Mouse (Mus musculus) MEL (cell line): ENCODE measurements around the gene Eaf1. TPM values are rescaled to one million over a fixed set of nuclear protein-coding genes. Genes with fewer than 3 reads are reported as not detected.

Experiments
- DNase-seq: peaks from one replicate; pipeline ENCODE4 v3.0.0; 2011; ENCODE audit warnings: low read depth, low spot score
- H3K27ac ChIP-seq: 2 replicates; pipeline ENCODE4 v1.5.1; 2012; ENCODE audit warnings: low read depth, mild to moderate bottlenecking, control low read depth, low read length, moderate library complexity; ENCODE audit not compliant: control insufficient read depth
- H3K27me3 ChIP-seq, 2 experiments: fragments of 150-350 bp in 1 of 2; sonication (generic) in 1 of 2; 2 replicates each; pipeline ENCODE4 v1.6.1; 2012; ENCODE audit warnings: low read length in 2 of 2, mild to moderate bottlenecking in 2 of 2, improper control_type of control experiment in 1 of 2, moderate library complexity in 1 of 2; ENCODE audit not compliant: insufficient read depth in 2 of 2, control insufficient read depth in 1 of 2
- H3K36me3 ChIP-seq, 2 experiments: 2 replicates each; pipeline ENCODE4 v1.6.1; 2012 to 2014; ENCODE audit warnings: low read length in 2 of 2, improper control_type of control experiment in 1 of 2, inconsistent platforms in 1 of 2, mild to moderate bottlenecking in 1 of 2; ENCODE audit not compliant: insufficient read depth in 2 of 2, control insufficient read depth in 1 of 2
- H3K4me1 ChIP-seq, 2 experiments: fragments of 150-350 bp in 1 of 2; sonication (generic) in 1 of 2; 2 replicates each; pipeline ENCODE4 v1.6.1; 2012; ENCODE audit warnings: low read length in 2 of 2, improper control_type of control experiment in 1 of 2, mild to moderate bottlenecking in 1 of 2; ENCODE audit not compliant: insufficient read depth in 2 of 2, control insufficient read depth in 1 of 2
- H3K4me3 ChIP-seq, 2 experiments: fragments of 150-350 bp in 1 of 2; sonication (generic) in 1 of 2; 2 replicates each; pipeline ENCODE4 v1.5.1; 2012; ENCODE audit warnings: low read depth in 2 of 2, low read length in 2 of 2, mild to moderate bottlenecking in 2 of 2, moderate library complexity in 2 of 2, control low read depth in 1 of 2, improper control_type of control experiment in 1 of 2; ENCODE audit not compliant: control insufficient read depth in 1 of 2, insufficient read depth in 1 of 2
- H3K79me2 ChIP-seq: 2 replicates; pipeline ENCODE4 v1.6.1; 2012; ENCODE audit warnings: mild to moderate bottlenecking, low read length, moderate library complexity; ENCODE audit not compliant: control insufficient read depth, poor library complexity, insufficient read depth
- H3K9ac ChIP-seq: 2 replicates; pipeline ENCODE4 v1.6.1; 2012; ENCODE audit warnings: low read depth, mild to moderate bottlenecking, control low read depth, low read length, moderate library complexity; ENCODE audit not compliant: control insufficient read depth, poor library complexity, severe bottlenecking
- H3K9me3 ChIP-seq: fragments of 150-350 bp; sonication (generic); replicated peaks from 2 replicates; pipeline ENCODE4 v1.6.1; 2012; ENCODE audit warnings: mild to moderate bottlenecking, low read length, improper control_type of control experiment, moderate library complexity; ENCODE audit not compliant: insufficient read depth
- CHD2 ChIP-seq: IDR thresholded peaks from 2 replicates; pipeline ENCODE4 v1.6.1; 2011; ENCODE audit warnings: low read length, improper control_type of control experiment
- EP300 ChIP-seq, 2 experiments: IDR thresholded peaks; 2 replicates each; pipeline ENCODE4 v1.6.1; 2011; ENCODE audit warnings: improper control_type of control experiment in 2 of 2, low read length in 2 of 2, low read depth in 1 of 2, mild to moderate bottlenecking in 1 of 2
- ETS1 ChIP-seq: IDR thresholded peaks from 2 replicates; pipeline ENCODE4 v1.6.1; 2012; ENCODE audit warnings: low read depth, mild to moderate bottlenecking, inconsistent platforms, low read length, improper control_type of control experiment, moderate library complexity
- GABPA ChIP-seq: IDR thresholded peaks from 2 replicates; pipeline ENCODE4 v1.6.1; 2012; ENCODE audit warnings: low read depth, mild to moderate bottlenecking, inconsistent platforms, low read length, improper control_type of control experiment, moderate library complexity
- MAZ ChIP-seq: IDR thresholded peaks from 2 replicates; pipeline ENCODE4 v1.6.1; 2012; ENCODE audit warnings: low read depth, mild to moderate bottlenecking, inconsistent platforms, low read length, improper control_type of control experiment
- MXI1 ChIP-seq: IDR thresholded peaks from 2 replicates; pipeline ENCODE4 v1.6.1; 2011; ENCODE audit warnings: mild to moderate bottlenecking, low read depth, low read length, improper control_type of control experiment
- MYB ChIP-seq: IDR thresholded peaks from 2 replicates; pipeline ENCODE4 v1.6.1; 2011; ENCODE audit warnings: mild to moderate bottlenecking, low read depth, low read length, improper control_type of control experiment
- MYC ChIP-seq: IDR thresholded peaks from 2 replicates; pipeline ENCODE4 v1.6.1; 2011; ENCODE audit warnings: low read depth, mild to moderate bottlenecking, low read length, improper control_type of control experiment, moderate library complexity
- NELFE ChIP-seq: IDR thresholded peaks from 2 replicates; pipeline ENCODE4 v1.6.1; 2011; ENCODE audit warnings: low read depth, low read length, improper control_type of control experiment
- POLR2A ChIP-seq, 2 experiments: IDR thresholded peaks; 2 replicates each; pipeline ENCODE4 v1.6.1; 2011 to 2012; ENCODE audit warnings: low read length in 2 of 2, mild to moderate bottlenecking in 2 of 2, control low read depth in 1 of 2, improper control_type of control experiment in 1 of 2, low read depth in 1 of 2, moderate library complexity in 1 of 2; ENCODE audit not compliant: control insufficient read depth in 1 of 2, insufficient read depth in 1 of 2, poor library complexity in 1 of 2
- POLR2AphosphoS5 ChIP-seq: IDR thresholded peaks from 2 replicates; pipeline ENCODE4 v1.6.1; 2012; ENCODE audit warnings: low read depth, borderline replicate concordance, mild to moderate bottlenecking, inconsistent platforms, low read length, moderate library complexity, mixed read lengths
- RAD21 ChIP-seq: IDR thresholded peaks from 2 replicates; pipeline ENCODE4 v1.6.1; 2011; ENCODE audit warnings: mild to moderate bottlenecking, low read depth, low read length, improper control_type of control experiment
- RCOR1 ChIP-seq: IDR thresholded peaks from 2 replicates; pipeline ENCODE4 v1.6.1; 2012; ENCODE audit warnings: low read depth, mild to moderate bottlenecking, inconsistent platforms, low read length, improper control_type of control experiment
- SIN3A ChIP-seq: IDR thresholded peaks from 2 replicates; pipeline ENCODE4 v1.6.1; 2012; ENCODE audit warnings: low read length, improper control_type of control experiment, inconsistent platforms
- SMC3 ChIP-seq: IDR thresholded peaks from 2 replicates; pipeline ENCODE4 v1.6.1; 2011; ENCODE audit warnings: low read depth, low read length, improper control_type of control experiment
- TAL1 ChIP-seq: IDR thresholded peaks from 2 replicates; pipeline ENCODE4 v1.6.1; 2012; ENCODE audit warnings: mild to moderate bottlenecking, inconsistent platforms, low read length, moderate library complexity, mixed read lengths
- TBP ChIP-seq: IDR thresholded peaks from 2 replicates; pipeline ENCODE4 v1.8.0; 2011; ENCODE audit warnings: low read depth, low read length, improper control_type of control experiment
- TCF12 ChIP-seq: IDR thresholded peaks from 2 replicates; pipeline ENCODE4 v1.6.1; 2014; ENCODE audit warnings: low read depth, mild to moderate bottlenecking, inconsistent platforms, low read length, improper control_type of control experiment, moderate library complexity
- UBTF ChIP-seq: IDR thresholded peaks from 2 replicates; pipeline ENCODE4 v1.6.1; 2012; ENCODE audit warnings: low read depth, mild to moderate bottlenecking, inconsistent platforms, low read length, improper control_type of control experiment, moderate library complexity, borderline replicate concordance; ENCODE audit not compliant: insufficient read depth
- ZMIZ1 ChIP-seq: IDR thresholded peaks from 2 replicates; pipeline ENCODE4 v1.6.1; 2012; ENCODE audit warnings: low read depth, mild to moderate bottlenecking, inconsistent platforms, low read length, improper control_type of control experiment, moderate library complexity
- ZNF384 ChIP-seq: IDR thresholded peaks from 2 replicates; pipeline ENCODE4 v1.6.1; 2012; ENCODE audit warnings: low read depth, mild to moderate bottlenecking, inconsistent platforms, low read length, improper control_type of control experiment
- polyA plus RNA-seq, 2 experiments: library from polyadenylated mRNA; stranded (reverse) in 1 of 2; unstranded in 1 of 2; fragments of >175 nt in 1 of 2; fragments of >200 nt in 1 of 2; gene quantifications; 2 replicates each; pipeline versions ENCODE4 v1.2.1 to v1.2.4; 2012; ENCODE audit warnings: low replicate concordance in 2 of 2, low read depth in 1 of 2; ENCODE audit not compliant: insufficient read length in 2 of 2, insufficient read depth in 1 of 2, missing spikeins in 1 of 2
- total RNA-seq: library from RNA; depleted of rRNA; stranded (reverse); fragments of 300-350 nt; gene quantifications from 2 replicates; pipeline ENCODE4 v1.2.3, GENCODE M21; 2012

Gene Eaf1
- total and polyA plus RNA-seq, 3 experiments, result 50.6 to 67.2 TPM; not detected in 1

GRCm38 (mm10) chr14:31521318-31521717 lies 27.1 kb downstream of the Eaf1 start:
- H3K9me3 ChIP-seq, result no peaks in the 10 kb centered on the region
- no peaks in the 10 kb centered on the region for H3K4me1 ChIP-seq
- DNase-seq, result no peak
- H3K27ac ChIP-seq, result no peak overlapping the region
- H3K9ac ChIP-seq, result no peak overlapping the region
- no peaks in the 10 kb centered on the region for H3K36me3 ChIP-seq
- H3K27me3 ChIP-seq, result no peaks in the 10 kb centered on the region
- H3K79me2 ChIP-seq, result no peaks in the 10 kb centered on the region
- TF ChIP-seq NELFE (no peak), GABPA (no peak), SIN3A (no peak), MXI1 (no peak)
- H3K4me3 ChIP-seq, result no peak overlapping the region

- Histone ChIP-seq H3K79me2 (no peaks in the 10 kb centered on the region), H3K4me1 (no peaks in the 10 kb centered on the region), H3K9me3 (no peaks in the 10 kb centered on the region), H3K36me3 (no peaks in the 10 kb centered on the region), H3K27me3 (no peaks in the 10 kb centered on the region), H3K27ac (no peak overlapping the region), H3K4me3 (no peak overlapping the region), H3K9ac (no peak overlapping the region)
- DNase-seq, result no peak
- TF ChIP-seq POLR2A (IDR thresholded peaks at IDR 0.05; ENCODE audit: control insufficient read depth in 1 of 2, insufficient read depth in 1 of 2, low read depth in 1 of 2, low read length in 2 of 2, poor library complexity in 1 of 2) (no peak), MYB (no peak), ZNF384 (no peak), ZMIZ1 (no peak), SMC3 (no peak), EP300 (IDR thresholded peaks at IDR 0.05; ENCODE audit: low read depth in 1 of 2, low read length in 2 of 2) (no peak), MAZ (no peak), ETS1 (no peak), RAD21 (no peak), TBP (no peak), TAL1 (no peak), TCF12 (no peak), MYC (no peak), RCOR1 (no peak), UBTF (no peak), SIN3A (no peak), MXI1 (no peak), CHD2 (no peak), POLR2AphosphoS5 (no peak)
Observed at GRCm38 (mm10) chr14:31525040-31525810, 31.0 kb downstream of the Eaf1 start.
